Mouse (Mus musculus) spleen, adult 2 months (tissue): ENCODE results near the gene Kcnab1.

Experiments
- CTCF ChIP-seq: fragments of 200-500 bp; IDR thresholded peaks from 2 replicates; pipeline ENCODE4 v1.5.1; 2011; ENCODE audit warnings: mild to moderate bottlenecking, inconsistent platforms; ENCODE audit not compliant: insufficient read depth, insufficient read length, insufficient replicate concordance; ENCODE audit errors: extremely low read depth
- POLR2A ChIP-seq: fragments of 200-500 bp; IDR thresholded peaks from 2 replicates; pipeline ENCODE4 v1.6.1; 2011; ENCODE audit warnings: low read depth, low read length, inconsistent platforms

- no peak for TF ChIP-seq CTCF
- no peak for TF ChIP-seq POLR2A
Measured at GRCm38 (mm10) chr3:65283366-65283765, 174.2 kb downstream of the Kcnab1 start.
